Mouse (Mus musculus) hindbrain, embryonic 11.5 days (tissue): ENCODE measurements around the gene Rab1b. TPM values are rescaled to one million over a fixed set of nuclear protein-coding genes. Genes with fewer than 3 reads are reported as not detected.
"Not testable (repeated sequence)": the region's sequence is repeated elsewhere in the genome, so short reads cannot be mapped to it uniquely, and the experiment has no call there.

Source experiments
- ATAC-seq: fragments of 200-750 bp; cut with Nextera tagmentation; 2 replicates; pipeline ENCODE4 v1.8.0; 2017; ENCODE audit warnings: mild to moderate bottlenecking, moderate TSS enrichment, moderate library complexity; ENCODE audit not compliant: low FRiP score
- DNase-seq: peaks from one replicate; pipeline ENCODE4 v3.0.0-alpha.2; 2015; ENCODE audit warnings: low spot score
- H3K27ac ChIP-seq: fragments of 300-500 bp; sonication (generic); 2 replicates; pipeline ENCODE4 v1.5.1; 2014; ENCODE audit warnings: mild to moderate bottlenecking, low read depth, low read length
- H3K27me3 ChIP-seq: fragments of 300-500 bp; sonication (generic); 2 replicates; pipeline ENCODE4 v1.6.1; 2014; ENCODE audit warnings: mild to moderate bottlenecking, low read length, moderate library complexity, mixed read lengths; ENCODE audit not compliant: control insufficient read depth, insufficient read depth
- H3K36me3 ChIP-seq: fragments of 300-500 bp; sonication (generic); 2 replicates; pipeline ENCODE4 v1.6.1; 2014; ENCODE audit warnings: mild to moderate bottlenecking, low read length, moderate library complexity, mixed read lengths; ENCODE audit not compliant: control insufficient read depth, insufficient read depth
- H3K4me1 ChIP-seq: fragments of 300-500 bp; sonication (generic); replicated peaks from 2 replicates; pipeline ENCODE4 v1.6.1; 2014; ENCODE audit warnings: low read length, mixed read lengths; ENCODE audit not compliant: control insufficient read depth, insufficient read depth
- H3K4me2 ChIP-seq: fragments of 300-500 bp; sonication (generic); replicated peaks from 2 replicates; pipeline ENCODE4 v1.6.1; 2014; ENCODE audit warnings: mild to moderate bottlenecking, low read depth, low read length
- H3K4me3 ChIP-seq: fragments of 300-500 bp; sonication (generic); 2 replicates; pipeline ENCODE4 v1.5.1; 2014; ENCODE audit warnings: low read depth, low read length
- H3K9ac ChIP-seq: fragments of 300-500 bp; sonication (generic); 2 replicates; pipeline ENCODE4 v1.6.1; 2014; ENCODE audit warnings: low read depth, low read length
- H3K9me3 ChIP-seq: fragments of 300-500 bp; sonication (generic); 2 replicates; pipeline ENCODE4 v1.6.1; 2016; ENCODE audit warnings: low read length; ENCODE audit not compliant: control insufficient read depth
- WGBS: fragments of 180-500 bp; shearing (Covaris S2); extraction: QIAGEN DNeasy Blood & Tissue Kit; methylation state at CpG from one replicate; pipeline ENCODE4 v1.1.7; 2014; 5-methylcytosine and 5-hydroxymethylcytosine counted together
- polyA plus RNA-seq: library from polyadenylated mRNA; unstranded; fragments of >200 nt; fragmentation: Nextera tagmentation; extraction: Ambion mirVana; gene quantifications from 2 replicates; pipeline ENCODE4 v1.2.1, GENCODE M21; 2014

Rab1b gene
- polyA plus RNA-seq = 217 and 230 TPM in 2 replicates

DNA sequence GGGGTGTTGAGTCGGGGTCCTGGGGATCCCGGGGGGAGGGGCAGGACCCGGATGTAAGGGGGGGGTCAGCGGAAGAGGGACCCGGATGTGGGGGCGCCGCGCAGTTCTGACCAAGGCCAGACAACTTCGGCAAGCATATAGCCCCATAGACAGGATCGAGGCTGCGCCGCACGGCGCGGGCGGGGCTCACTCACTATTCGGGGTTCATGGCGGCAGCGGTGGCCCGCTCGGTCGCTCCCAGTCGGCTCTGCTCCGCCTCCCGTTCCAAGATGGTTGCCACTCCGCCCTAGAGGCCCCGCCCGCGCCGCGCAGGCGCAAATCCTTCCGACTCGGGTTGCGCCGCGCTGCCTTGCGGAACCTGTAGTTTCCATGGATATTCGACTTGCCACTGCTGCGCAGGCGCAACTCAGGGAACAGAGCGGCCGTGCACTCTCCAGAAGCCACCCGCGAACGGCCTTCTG lies at the start of gene Rab1b:
TSS of gene Rab1b (minus strand) at position 342 of the 461 bp plus-strand sequence.
- Histone ChIP-seq H3K4me2 (peak within 1 kb of the TSS; percentile 55), H3K4me1 (peaks cover 6% of the 10 kb centered on the region), H3K9ac (peak within 1 kb of the TSS; percentile 90), H3K27ac (peak within 1 kb of the TSS; percentile 90), H3K4me3 (peak within 1 kb of the TSS; percentile 68), H3K27me3 (no peaks in the 10 kb centered on the region), H3K36me3 (peaks cover 7% of the 10 kb centered on the region), H3K9me3 (no peaks in the 10 kb centered on the region)
- WGBS = under 1% methylated on average over 46 of the region's 46 CpGs
- ATAC-seq (peak; percentile 92), DNase-seq (peak; percentile 100)

DNA sequence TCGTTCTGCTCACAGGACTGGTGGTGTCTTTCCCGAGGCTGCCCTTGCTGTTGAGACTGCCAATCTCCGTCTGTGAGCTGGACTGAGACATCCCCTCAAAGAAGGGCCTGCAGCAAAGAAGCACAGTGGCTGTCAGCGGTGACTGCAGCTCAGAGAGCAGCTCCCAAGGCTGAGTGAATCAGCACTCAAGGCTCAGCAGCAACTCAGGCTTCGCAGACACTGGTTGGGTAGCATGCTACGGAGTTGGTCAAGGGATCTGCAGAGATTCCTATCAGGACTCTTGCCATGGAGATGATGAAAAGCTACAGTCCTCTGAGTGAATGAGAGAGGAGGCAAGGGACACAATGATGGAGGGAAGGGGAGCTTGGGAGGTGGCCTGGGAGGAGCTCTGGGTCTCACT lies 45.4 kb upstream of the Rab1b start:
- H3K27me3 ChIP-seq = no peaks in the 10 kb centered on the region
- WGBS = 92% methylated on average over 6 of the region's 6 CpGs
- H3K9ac ChIP-seq = no peak overlapping the region
- H3K27ac ChIP-seq = no peak overlapping the region
- H3K36me3 ChIP-seq = 0 out of 2 replicates have a peak, but pooled peaks cover 2% of the 10 kb centered on the region
- ATAC-seq = no peak
- H3K4me3 ChIP-seq = no peak overlapping the region
- no peaks in the 10 kb centered on the region for H3K9me3 ChIP-seq
- DNase-seq = no peak
- H3K4me1 ChIP-seq = no peaks in the 10 kb centered on the region
- H3K4me2 ChIP-seq = no peak overlapping the region

- Histone ChIP-seq H3K9ac (no peak overlapping the region), H3K27ac (no peak overlapping the region), H3K4me3 (no peak overlapping the region), H3K4me2 (no peak overlapping the region), H3K36me3 (0 out of 2 replicates have a peak, but pooled peaks cover 2% of the 10 kb centered on the region), H3K4me1 (no peaks in the 10 kb centered on the region), H3K9me3 (no peaks in the 10 kb centered on the region), H3K27me3 (no peaks in the 10 kb centered on the region)
- DNase-seq (no peak), ATAC-seq (no peak)
- WGBS = 89% methylated on average over 5 of the region's 5 CpGs
Observed at GRCm38 (mm10) chr19:5151741-5152140, 44.9 kb upstream of the Rab1b start.

GRCm38 (mm10) chr19:5151331-5151730 lies 44.5 kb upstream of the Rab1b start:
- Histone ChIP-seq H3K9ac (no peak overlapping the region), H3K4me2 (no peak overlapping the region), H3K36me3 (0 out of 2 replicates have a peak, but pooled peaks cover 2% of the 10 kb centered on the region), H3K4me1 (no peaks in the 10 kb centered on the region), H3K4me3 (no peak overlapping the region), H3K9me3 (no peaks in the 10 kb centered on the region), H3K27me3 (no peaks in the 10 kb centered on the region), H3K27ac (no peak overlapping the region)
- ATAC-seq (no peak), DNase-seq (peak; percentile 74)
- 43% methylated on average over 3 of the region's 3 CpGs for WGBS

DNA sequence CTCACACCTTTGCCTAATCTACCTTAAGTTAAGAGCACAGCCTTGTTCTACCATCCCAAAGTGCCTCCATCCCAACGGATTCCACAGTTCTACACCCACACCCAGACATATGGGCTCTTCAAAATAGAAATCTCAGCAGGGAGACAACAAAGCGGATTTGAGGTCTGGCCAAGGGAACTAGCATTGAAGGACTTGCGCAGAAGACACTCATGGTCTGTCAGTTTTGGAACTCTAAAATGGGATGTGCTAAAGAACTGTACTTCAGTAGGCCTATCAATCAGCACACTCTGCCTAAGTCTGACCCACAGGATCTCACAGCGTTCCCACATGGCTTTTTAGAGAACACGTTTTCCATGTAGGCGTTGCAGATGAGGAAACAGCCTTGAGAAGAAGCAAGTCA lies 43.5 kb upstream of the Rab1b start:
- DNase-seq (no peak), ATAC-seq (no peak)
- H3K27me3 ChIP-seq = no peaks in the 10 kb centered on the region
- no peaks in the 10 kb centered on the region for H3K4me1 ChIP-seq
- no peak overlapping the region for H3K27ac ChIP-seq
- no peak overlapping the region for H3K4me2 ChIP-seq
- no peaks in the 10 kb centered on the region for H3K9me3 ChIP-seq
- 94% methylated on average over 6 of the region's 6 CpGs for WGBS
- no peak overlapping the region for H3K9ac ChIP-seq
- 0 out of 2 replicates have a peak, but pooled peaks cover 2% of the 10 kb centered on the region for H3K36me3 ChIP-seq
- H3K4me3 ChIP-seq = no peak overlapping the region

DNA sequence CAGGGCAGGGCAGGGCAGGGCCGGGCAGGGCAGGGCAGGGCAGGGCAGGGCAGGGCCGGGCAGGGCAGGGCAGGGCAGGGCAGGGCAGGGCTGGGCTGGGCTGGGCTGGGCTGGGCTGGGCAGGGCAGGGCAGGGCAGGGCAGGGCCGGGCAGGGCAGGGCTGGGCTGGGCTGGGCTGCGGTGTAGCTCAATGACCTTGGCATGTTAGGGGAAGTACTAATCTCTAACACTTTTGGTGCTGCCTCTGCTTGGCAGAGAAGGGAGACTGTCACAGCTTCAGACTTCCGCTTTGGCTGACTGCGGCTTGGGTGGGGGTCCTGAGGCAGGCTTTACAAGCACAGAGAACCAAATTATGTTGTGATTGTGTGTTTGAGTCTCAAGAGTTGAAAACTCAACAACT lies 42.2 kb upstream of the Rab1b start:
- H3K36me3 ChIP-seq, H3K27me3 ChIP-seq, H3K4me1 ChIP-seq, H3K9ac ChIP-seq, H3K27ac ChIP-seq, H3K4me2 ChIP-seq, DNase-seq, H3K9me3 ChIP-seq, H3K4me3 ChIP-seq, ATAC-seq: not testable (repeated sequence)
- WGBS = 100% methylated on average over 3 of the region's 6 CpGs

DNA sequence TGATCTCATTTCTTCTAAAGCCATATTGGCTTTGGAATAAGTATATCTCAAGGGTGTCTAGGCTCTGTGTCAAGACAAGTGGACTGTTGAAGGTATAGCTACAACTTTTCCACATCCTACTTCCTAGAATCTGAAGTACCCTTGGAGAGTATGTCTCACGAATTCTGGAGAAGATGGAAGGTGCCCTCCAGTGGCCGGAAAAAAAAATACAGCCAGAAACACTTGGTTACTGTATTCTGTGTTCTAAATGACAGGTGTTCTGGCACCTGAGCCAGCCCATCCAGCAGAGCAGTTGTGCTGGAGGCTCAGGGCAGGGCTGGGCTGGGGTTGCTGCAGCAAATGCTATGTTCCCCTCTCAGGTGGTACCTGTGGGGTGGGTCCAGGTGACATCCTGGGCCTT lies 32.8 kb upstream of the Rab1b start:
- Histone ChIP-seq H3K4me3 (no peak overlapping the region), H3K9me3 (no peaks in the 10 kb centered on the region), H3K9ac (no peak overlapping the region), H3K27me3 (no peaks in the 10 kb centered on the region), H3K4me1 (no peaks in the 10 kb centered on the region), H3K4me2 (no peak overlapping the region), H3K36me3 (no peaks in the 10 kb centered on the region), H3K27ac (no peak overlapping the region)
- DNase-seq (peak; percentile 72), ATAC-seq (no peak)
- WGBS = 3% methylated on average over 2 of the region's 2 CpGs

DNA sequence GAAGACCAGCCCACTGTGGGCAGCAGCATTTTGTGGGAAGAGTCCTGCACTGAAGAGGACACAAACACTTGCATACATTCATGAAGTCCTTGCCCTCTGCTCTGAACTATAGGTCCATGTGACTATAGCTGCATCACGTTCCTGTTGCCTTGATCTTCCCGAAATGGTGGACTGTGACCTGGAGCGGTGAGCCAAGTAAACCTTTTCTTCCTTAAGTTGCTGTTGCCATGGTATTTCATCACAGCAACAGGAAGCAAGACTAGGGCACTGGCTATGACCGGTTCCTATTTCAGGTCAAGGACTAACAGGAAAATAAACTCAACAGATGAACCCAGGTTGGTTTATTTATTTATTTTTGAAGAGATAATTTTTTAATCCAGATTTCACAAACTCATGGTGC lies 24.4 kb upstream of the Rab1b start:
- Histone ChIP-seq H3K9ac (no peak overlapping the region), H3K36me3 (no peaks in the 10 kb centered on the region), H3K27ac (no peak overlapping the region), H3K4me2 (no peak overlapping the region), H3K4me1 (no peaks in the 10 kb centered on the region), H3K4me3 (no peak overlapping the region), H3K27me3 (no peaks in the 10 kb centered on the region), H3K9me3 (no peaks in the 10 kb centered on the region)
- DNase-seq (no peak), ATAC-seq (no peak)
- 83% methylated on average over 4 of the region's 4 CpGs for WGBS

DNA sequence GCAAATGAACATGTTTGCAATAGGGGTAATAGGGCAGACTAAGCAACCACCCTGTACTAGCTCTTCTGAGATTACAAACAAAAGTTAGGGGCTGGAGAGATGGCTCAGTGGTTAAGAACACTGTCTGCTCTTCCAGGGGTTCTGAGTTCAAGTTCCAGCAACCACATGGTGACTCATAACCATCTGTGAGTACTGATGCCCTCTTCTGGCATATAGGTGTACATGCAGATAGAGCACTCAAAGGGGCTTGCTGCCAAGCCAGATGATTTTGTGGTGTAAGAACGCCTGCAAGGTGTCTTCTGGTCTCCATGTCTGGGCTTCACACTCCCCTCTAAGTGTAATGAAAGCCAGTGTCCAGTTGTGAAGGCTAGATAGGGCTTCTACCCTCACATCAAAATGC lies 22.9 kb upstream of the Rab1b start:
- no peak for DNase-seq
- WGBS = 57% methylated on average over 1 of the region's 1 CpGs
- Histone ChIP-seq H3K4me2 (no peak overlapping the region), H3K4me3 (no peak overlapping the region), H3K27ac (no peak overlapping the region), H3K36me3 (no peaks in the 10 kb centered on the region), H3K27me3 (no peaks in the 10 kb centered on the region), H3K9me3 (no peaks in the 10 kb centered on the region), H3K4me1 (no peaks in the 10 kb centered on the region), H3K9ac (no peak overlapping the region)
- ATAC-seq = no peak
